Mouse (Mus musculus) heart, postnatal 0 days (tissue): Measurements from ENCODE around the gene Arl6ip1.

ENCODE experiments used
- CTCF ChIP-seq: IDR thresholded peaks from 2 replicates; pipeline ENCODE4 v1.5.1; 2016; ENCODE audit warnings: antibody characterized with exemption, control low read depth, low read depth
- EP300 ChIP-seq: IDR thresholded peaks from 2 replicates; pipeline ENCODE4 v1.6.1; 2016; ENCODE audit warnings: antibody characterized with exemption, low read depth

GRCm38 (mm10) chr7:118079097-118079496 lies 50.4 kb downstream of the Arl6ip1 start:
- TF ChIP-seq CTCF = no peak
- no peak for TF ChIP-seq EP300
